Mouse (Mus musculus) monocyte, adult 59 days (primary cell): ENCODE results near the gene Gzmg. TPM values are rescaled to one million over a fixed set of nuclear protein-coding genes. Genes with fewer than 3 reads are reported as not detected.

ENCODE experiments used
- total RNA-seq, 2 experiments: library from RNA; stranded (reverse); gene quantifications; one replicate each; pipeline ENCODE4 v1.2.4; 2023

Gzmg gene
- not detected for total RNA-seq

DNA sequence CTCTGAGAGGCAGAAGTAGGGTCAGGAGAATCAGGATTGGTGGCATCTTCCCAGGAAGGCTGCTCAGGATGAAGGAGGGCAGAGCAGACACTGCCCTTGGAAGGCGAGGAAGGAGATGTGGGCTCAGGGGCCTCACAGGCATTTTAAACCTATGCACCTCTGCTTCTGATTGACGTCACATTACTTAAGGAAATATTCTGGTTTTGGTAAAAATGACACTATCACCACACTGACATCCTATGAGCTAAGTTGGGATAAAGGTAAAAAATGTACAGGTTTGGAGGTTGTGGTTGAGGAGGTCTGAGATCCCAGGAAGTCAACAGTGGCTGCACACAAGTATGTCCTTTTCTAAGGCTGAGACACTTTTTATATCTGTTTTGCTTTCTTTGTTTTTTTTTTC, at the start of gene Gzmg:
Gene Gzmg (minus strand): TSS at position 101 of the 400 bp plus-strand sequence.

DNA sequence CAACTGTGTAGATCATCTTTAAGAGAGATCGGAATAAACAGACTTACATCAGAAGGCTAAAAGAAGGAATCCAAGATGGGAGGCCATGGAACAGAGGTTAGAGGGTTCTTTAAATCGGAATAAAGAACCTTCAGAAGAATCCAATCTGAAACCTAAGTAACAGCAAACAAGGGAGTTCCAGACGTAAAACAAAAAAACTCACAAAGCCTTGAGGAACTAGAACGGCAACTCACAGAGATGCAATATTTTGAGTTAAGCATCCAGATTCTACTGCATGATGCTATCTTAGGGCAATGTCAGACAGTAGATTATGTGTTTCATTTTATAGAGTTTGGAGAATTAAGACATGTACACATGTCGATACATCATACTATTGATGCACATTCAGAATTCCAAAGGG, 15.1 kb upstream of the Gzmg start, which contains the start of gene Gzmn:
Gene Gzmn (minus strand): TSS at position 101 of the 400 bp plus-strand sequence.

DNA sequence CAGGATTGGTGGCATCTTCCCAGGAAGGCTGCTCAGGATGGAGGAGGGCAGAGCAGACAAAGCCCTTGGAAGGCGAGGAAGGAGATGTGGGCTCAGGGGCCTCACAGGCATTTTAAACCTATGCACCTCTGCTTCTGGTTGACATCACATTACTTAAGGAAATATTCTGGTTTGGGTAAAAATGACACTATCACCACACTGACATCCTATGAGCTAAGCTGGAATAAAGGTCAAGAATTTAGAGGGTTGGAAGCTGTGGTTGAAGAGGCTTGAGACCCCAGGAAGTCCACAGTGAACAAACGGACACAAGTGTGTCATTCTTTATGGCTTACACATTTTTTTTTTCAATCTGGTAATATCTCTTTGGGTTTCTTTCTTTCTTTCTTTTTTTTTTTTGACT, 26.9 kb downstream of the Gzmg start, which contains the start of gene Gzmd:
Gene Gzmd (minus strand): TSS at position 101 of the 400 bp plus-strand sequence.

DNA sequence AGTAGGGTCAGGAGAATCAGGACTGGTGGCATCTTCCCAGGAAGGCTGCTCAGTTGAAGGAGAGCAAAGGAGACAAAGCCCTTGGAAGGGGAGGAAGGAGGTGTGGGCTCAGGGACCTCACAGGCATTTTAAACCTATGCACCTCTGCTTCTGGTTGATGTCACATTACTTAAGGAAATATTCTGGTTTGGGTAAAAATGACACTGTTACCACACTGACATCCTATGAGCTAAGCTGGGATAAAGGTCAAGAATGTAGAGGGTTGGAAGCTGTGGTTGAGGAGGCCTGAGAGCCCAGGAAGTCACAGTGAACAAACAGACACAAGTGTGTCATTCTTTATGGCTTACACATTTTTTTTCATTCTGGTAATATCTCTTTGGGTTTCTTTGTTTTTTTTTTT, 38.9 kb downstream of the Gzmg start, which contains the start of gene Gzme:
Gene Gzme (minus strand): TSS at position 101 of the 400 bp plus-strand sequence.

Other genes starting within 250 kb of the Gzmg start
- not detected for gene Cma1, start 214.9 kb downstream of the Gzmg start, total RNA-seq
- gene Cma2, start 208.6 kb downstream of the Gzmg start, total RNA-seq, result not detected
- gene Mcpt1, start 141.6 kb downstream of the Gzmg start, total RNA-seq, result not detected
- not detected for gene Mcpt9, start 129.1 kb downstream of the Gzmg start, total RNA-seq
- under 1 TPM; 0.47 to 0.67 TPM for gene Mcpt2, start 117.5 kb downstream of the Gzmg start, total RNA-seq
- gene Mcpt4, start 97.3 kb downstream of the Gzmg start, total RNA-seq, result not detected
- 1 to 10 TPM; 3.7 to 5.8 TPM for gene Mcpt8, start 74.3 kb downstream of the Gzmg start, total RNA-seq
- 1 to 10 TPM; 2.3 to 3.0 TPM for gene Ctsg, start 57.0 kb downstream of the Gzmg start, total RNA-seq
- gene Gzme, start 39.0 kb downstream of the Gzmg start, total RNA-seq, result not detected
- not detected for gene Gzmd, start 27.0 kb downstream of the Gzmg start, total RNA-seq
- gene Gzmn, start 15.0 kb upstream of the Gzmg start, total RNA-seq, result not detected
- gene Gzmf, start 51.8 kb upstream of the Gzmg start, total RNA-seq, result not detected
- gene Gzmc, start 75.1 kb upstream of the Gzmg start, total RNA-seq, result not detected
- gene Gzmb, start 102.7 kb upstream of the Gzmg start, total RNA-seq, result under 1 TPM in 1 of 2 experiments, not detected in 1; 0.34 TPM
- gene Atp12a, start 205.5 kb upstream of the Gzmg start, total RNA-seq, result not detected
- gene Rnf17, start 243.0 kb upstream of the Gzmg start, total RNA-seq, result 1 to 10 TPM in 1 of 2 experiments, under 1 TPM in 1; 0.52 to 1.1 TPM